ENCODE assay signal across 8 mouse cellular contexts in the genomic region with DNA sequence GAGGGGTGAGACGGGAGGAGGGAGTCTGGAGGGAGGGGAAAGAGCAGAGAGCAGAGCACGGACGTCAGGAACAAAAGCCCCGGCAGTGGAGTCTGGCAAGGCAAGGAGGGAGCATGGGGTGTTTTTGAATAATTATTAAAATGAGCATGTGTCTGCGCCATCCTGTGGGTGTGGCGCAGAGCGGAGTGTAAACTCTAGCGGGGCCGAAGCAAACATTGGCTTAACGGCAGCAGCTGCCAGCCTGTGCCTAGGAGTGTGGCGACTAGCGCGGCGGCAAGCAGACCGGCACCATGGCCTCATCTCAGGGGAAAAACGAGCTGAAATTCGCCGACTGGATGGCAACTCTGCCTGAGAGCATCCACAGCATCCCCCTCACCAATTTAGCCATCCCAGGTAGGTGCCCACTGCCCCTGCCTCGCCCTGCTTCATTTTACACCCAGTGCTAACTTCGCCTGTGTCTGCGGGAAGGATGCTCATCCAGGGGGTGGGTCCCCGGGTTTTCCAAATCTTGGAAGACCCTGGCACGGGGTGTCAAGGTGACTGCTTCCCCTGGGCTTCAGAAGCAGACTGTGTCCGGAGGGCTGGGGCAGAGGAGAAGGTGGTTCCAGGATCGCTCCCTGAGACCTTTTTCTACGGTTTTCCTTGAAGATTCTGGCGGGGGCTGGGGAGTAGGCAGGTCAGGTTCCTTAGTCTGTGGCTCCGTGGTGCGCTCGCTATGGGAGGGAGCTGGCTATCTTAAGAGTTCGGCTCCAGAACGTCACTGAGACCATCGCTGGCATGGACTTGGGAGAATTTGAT. TPM values are rescaled to one million over a fixed set of nuclear protein-coding genes. Genes with fewer than 3 reads are reported as not detected.
DNase-seq lines count a peak whose midpoint lies in the region; ATAC-seq and TF ChIP-seq lines count a peak whose summit lies in the region.

A gene (plus strand): TSS at position 69 of the 798 bp plus-strand sequence.

- H3K27ac ChIP-seq in cerebellum, adult 2 months (ENCODE audit: insufficient read depth, low read length), result peak within 1 kb of the TSS; percentile 94
- peak within 1 kb of the TSS; percentile 60 for H3K27ac ChIP-seq in forebrain, postnatal 0 days (ENCODE audit: low read depth, low read length)
- H3K27ac ChIP-seq in kidney, embryonic 16.5 days (ENCODE audit: low read length), result no peak within 1 kb of the TSS
- H3K27ac ChIP-seq in limb, embryonic 15.5 days, result no peak within 1 kb of the TSS

- peak; percentile 92 for ATAC-seq in forebrain, postnatal 0 days
- ATAC-seq in kidney, embryonic 16.5 days (ENCODE audit: low FRiP score, low TSS enrichment), result peak; percentile 88
- no peak for ATAC-seq in limb, embryonic 15.5 days (ENCODE audit: insufficient number of reproducible peaks, low FRiP score, low TSS enrichment, low read depth)

- no peaks in the 10 kb centered on the region for H3K27me3 ChIP-seq in cerebellum, adult 2 months (ENCODE audit: control insufficient read depth, insufficient read depth, low read length)
- H3K27me3 ChIP-seq in forebrain, postnatal 0 days (ENCODE audit: insufficient read depth, low read length), result no peaks in the 10 kb centered on the region
- peaks cover 4% of the 10 kb centered on the region for H3K27me3 ChIP-seq in kidney, embryonic 16.5 days (ENCODE audit: insufficient read depth, low read length)
- H3K27me3 ChIP-seq in limb, embryonic 15.5 days, result peaks cover 15% of the 10 kb centered on the region; the same call in 1 of the 2 replicates

- H3K9me3 ChIP-seq in forebrain, postnatal 0 days (ENCODE audit: low read length), result no peaks in the 10 kb centered on the region
- no peaks in the 10 kb centered on the region for H3K9me3 ChIP-seq in kidney, embryonic 16.5 days (ENCODE audit: low read length)
- H3K9me3 ChIP-seq in limb, embryonic 15.5 days, result no peaks in the 10 kb centered on the region

- TF ChIP-seq POLR2A in cerebellum, adult 2 months (IDR thresholded peaks at IDR 0.05; ENCODE audit: borderline replicate concordance, insufficient read depth, low read length), result peak; percentile 61; the same call in 1 of the 2 replicates

- peak within 1 kb of the TSS; percentile 71 for H3K9ac ChIP-seq in forebrain, postnatal 0 days
- H3K9ac ChIP-seq in kidney, embryonic 16.5 days (replicated peaks; ENCODE audit: low read length), result peak within 1 kb of the TSS; percentile 20; the same call in 1 of the 2 replicates
- peak within 1 kb of the TSS; percentile 26; the same call in 1 of the 2 replicates for H3K9ac ChIP-seq in limb, embryonic 15.5 days

- peaks cover 5% of the 10 kb centered on the region; the same call in 1 of the 2 replicates for H3K4me1 ChIP-seq in cerebellum, adult 2 months (ENCODE audit: control insufficient read depth, insufficient read depth, low read length)
- H3K4me1 ChIP-seq in forebrain, postnatal 0 days (ENCODE audit: insufficient read depth), result 0 out of 2 replicates have a peak, but pooled peaks cover 5% of the 10 kb centered on the region
- H3K4me1 ChIP-seq in kidney, embryonic 16.5 days (ENCODE audit: insufficient read depth, low read length), result peaks cover 11% of the 10 kb centered on the region; the same call in 1 of the 2 replicates
- H3K4me1 ChIP-seq in limb, embryonic 15.5 days, result peaks cover 11% of the 10 kb centered on the region

- H3K4me3 ChIP-seq in cerebellum, adult 2 months (replicated peaks; ENCODE audit: insufficient read depth, low read depth, low read length), result peak within 1 kb of the TSS; percentile 97
- H3K4me3 ChIP-seq in forebrain, postnatal 0 days (ENCODE audit: low read depth, low read length), result peak within 1 kb of the TSS; percentile 71
- peak within 1 kb of the TSS; percentile 49 for H3K4me3 ChIP-seq in kidney, embryonic 16.5 days (ENCODE audit: low read length)
- H3K4me3 ChIP-seq in limb, embryonic 15.5 days, result peak within 1 kb of the TSS; percentile 40

- DNase-seq in gastrocnemius, postnatal 10 days, result peak; percentile 4
- DNase-seq in gastrocnemius, postnatal 25 days, result no peak
- peak; percentile 85 to 91 for DNase-seq in cerebellum, adult 2 months
- peak; percentile 75 for DNase-seq in forebrain, postnatal 0 days
- peak; percentile 40 for DNase-seq in right cerebral cortex, adult 18-20 months
- no peak for DNase-seq in thymus, adult 18-20 months

- under 1% methylated on average over 33 of the region's 33 CpGs for WGBS in cerebellum, adult 2 months
- WGBS in forebrain, postnatal 0 days, result under 1% methylated on average over 33 of the region's 33 CpGs
- WGBS in kidney, embryonic 16.5 days, result under 1% methylated on average over 33 of the region's 33 CpGs
- WGBS in limb, embryonic 15.5 days, result under 1% methylated on average over 33 of the region's 33 CpGs

- no peaks in the 10 kb centered on the region for H3K36me3 ChIP-seq in forebrain, postnatal 0 days (ENCODE audit: insufficient read depth)
- no peaks in the 10 kb centered on the region for H3K36me3 ChIP-seq in kidney, embryonic 16.5 days (ENCODE audit: insufficient read depth, low read length)
- H3K36me3 ChIP-seq in limb, embryonic 15.5 days, result no peaks in the 10 kb centered on the region

- TF ChIP-seq CTCF in cerebellum, adult 2 months (IDR thresholded peaks at IDR 0.05; ENCODE audit: borderline replicate concordance, insufficient read depth, low read depth, low read length), result peak; percentile 12; the same call in 1 of the 2 replicates
- no peak; the same call in 1 of the 2 replicates for TF ChIP-seq CTCF in forebrain, postnatal 0 days (IDR thresholded peaks at IDR 0.05; ENCODE audit: low read depth)

- peak within 1 kb of the TSS; percentile 78 for H3K4me2 ChIP-seq in forebrain, postnatal 0 days (ENCODE audit: low read depth)
- peak within 1 kb of the TSS; percentile 77 for H3K4me2 ChIP-seq in kidney, embryonic 16.5 days (replicated peaks; ENCODE audit: low read depth, low read length)
- peak within 1 kb of the TSS; percentile 74 for H3K4me2 ChIP-seq in limb, embryonic 15.5 days

RNA-seq across cellular contexts. Expression of the gene that starts here (rescaled TPM):
- total RNA-seq in gastrocnemius, postnatal 10 days (2021), result under 1 TPM; 0.12 to 0.32 TPM
- total RNA-seq in gastrocnemius, postnatal 25 days (2021), result under 1 TPM in 1 of 2 experiments, not detected in 1; 0.19 TPM
- polyA plus RNA-seq in cerebellum, adult 2 months (2012; rRNA removed), result 13.2 and 16.9 TPM in 2 replicates
- total RNA-seq in forebrain, postnatal 0 days (2014; rRNA removed), result 53.5 and 61.5 TPM in 2 replicates
- 33.6 and 76.2 TPM in 2 replicates for polyA plus RNA-seq in forebrain, postnatal 0 days (2015; fragmentation: Nextera tagmentation; extraction: Ambion mirVana)
- polyA plus RNA-seq in kidney, embryonic 16.5 days (2015; fragmentation: Nextera tagmentation; extraction: Ambion mirVana), result 2.1 and 3.2 TPM in 2 replicates
- polyA plus RNA-seq in limb, embryonic 15.5 days (2015; fragmentation: Nextera tagmentation; extraction: Ambion mirVana), result 2.1 TPM in 2 replicates

Comparison
In these comparisons a context has a peak if more than half of its experiments do, and no peak if none do; other contexts are left out.
1. RNA of the gene that starts here (total RNA-seq): 53.5 to 61.5 TPM in forebrain, postnatal 0 days; 0.12 to 0.32 TPM in gastrocnemius, postnatal 10 days and 0.19 TPM in gastrocnemius, postnatal 25 days; every median in the first group is over 10 times any median in the second.
2. Peak in DNase-seq in gastrocnemius, postnatal 10 days; RNA of the gene not detected or under 1 TPM.
3. DNase-seq: peak in cerebellum, adult 2 months (2 of 2), forebrain, postnatal 0 days (single experiment) and right cerebral cortex, adult 18-20 months (single experiment); none in gastrocnemius, postnatal 25 days (single experiment) and thymus, adult 18-20 months (0 of 2).
4. H3K27ac ChIP-seq: peak in cerebellum, adult 2 months (single experiment) and forebrain, postnatal 0 days (single experiment); none in kidney, embryonic 16.5 days (single experiment) and limb, embryonic 15.5 days (single experiment).
5. H3K4me3 ChIP-seq: peak in every context shown above with its lines; median percentile 97 in cerebellum, adult 2 months; 71 in forebrain, postnatal 0 days; 49 in kidney, embryonic 16.5 days; 40 in limb, embryonic 15.5 days.
6. H3K9ac ChIP-seq: peak in every context shown above with its lines; median percentile 71 in forebrain, postnatal 0 days; 26 in limb, embryonic 15.5 days; 20 in kidney, embryonic 16.5 days.
7. Peak in every context shown above with its lines, with median percentiles within 50 percentile points of each other: H3K4me2 ChIP-seq.